Mouse (Mus musculus) thymus, adult 2 months (tissue): ENCODE measurements around the gene Auts2.

Experiments used
- CTCF ChIP-seq: fragments of 200-500 bp; IDR thresholded peaks from 2 replicates; pipeline ENCODE4 v1.5.1; 2012; ENCODE audit warnings: mild to moderate bottlenecking, control low read depth, low read length, moderate library complexity, borderline replicate concordance; ENCODE audit not compliant: control insufficient read depth, poor library complexity, insufficient read depth; ENCODE audit errors: extremely low read depth
- POLR2A ChIP-seq: fragments of 200-500 bp; IDR thresholded peaks from 2 replicates; pipeline ENCODE4 v1.6.1; 2012; ENCODE audit warnings: mild to moderate bottlenecking, low read length, control low read depth, moderate library complexity; ENCODE audit not compliant: control insufficient read depth, poor library complexity, insufficient read depth; ENCODE audit errors: extremely low read depth

GRCm38 (mm10) chr5:132426342-132426741, 116.8 kb downstream of the Auts2 start:
- TF ChIP-seq CTCF (no peak), POLR2A (no peak)
